Mouse (Mus musculus) heart, embryonic 10.5 days (tissue): ENCODE measurements around the gene Ntrk2. TPM values are rescaled to one million over a fixed set of nuclear protein-coding genes. Genes with fewer than 3 reads are reported as not detected.

ENCODE experiments used
- DNase-seq: peaks from one replicate; pipeline ENCODE4 v3.0.0-alpha.2; 2017; ENCODE audit warnings: low spot score
- H3K27ac ChIP-seq: fragments of 300-500 bp; sonication (generic); 2 replicates; pipeline ENCODE4 v1.5.1; 2016; ENCODE audit warnings: mild to moderate bottlenecking
- H3K27me3 ChIP-seq: fragments of 300-500 bp; sonication (generic); 2 replicates; pipeline ENCODE4 v1.6.1; 2016; ENCODE audit warnings: mild to moderate bottlenecking; ENCODE audit not compliant: poor library complexity, insufficient read depth, severe bottlenecking
- H3K36me3 ChIP-seq: fragments of 300-500 bp; sonication (generic); 2 replicates; pipeline ENCODE4 v1.6.1; 2016; ENCODE audit warnings: mild to moderate bottlenecking, moderate library complexity
- H3K4me1 ChIP-seq: fragments of 300-500 bp; sonication (generic); 2 replicates; pipeline ENCODE4 v1.6.1; 2016; ENCODE audit warnings: mild to moderate bottlenecking
- H3K4me3 ChIP-seq: fragments of 300-500 bp; sonication (generic); 2 replicates; pipeline ENCODE4 v1.5.1; 2016; ENCODE audit warnings: mild to moderate bottlenecking, moderate library complexity
- H3K9me3 ChIP-seq: fragments of 300-500 bp; sonication (generic); 2 replicates; pipeline ENCODE4 v1.6.1; 2016; ENCODE audit warnings: mild to moderate bottlenecking, moderate library complexity
- WGBS: fragments of 180-500 bp; shearing (Covaris S2); methylation state at CpG from one replicate; pipeline ENCODE4 v1.1.7; 2016; 5-methylcytosine and 5-hydroxymethylcytosine counted together
- polyA plus RNA-seq: library from polyadenylated mRNA; unstranded; fragments of >200 nt; fragmentation: Nextera tagmentation; extraction: Ambion mirVana; gene quantifications from 2 replicates; pipeline ENCODE4 v1.2.1, GENCODE M21; 2016

Ntrk2 gene
- polyA plus RNA-seq, 1 experiment from 2014 or later = 5.6 TPM

GRCm38 (mm10) chr13:59145677-59146555, 339.5 kb downstream of the Ntrk2 start:
- WGBS = 59% methylated on average over 21 of the region's 21 CpGs

GRCm38 (mm10) chr13:59146616-59147015, 340.2 kb downstream of the Ntrk2 start:
- DNase-seq = peak; percentile 68
- 87% methylated on average over 7 of the region's 7 CpGs for whole genome bisulfite sequencing
- H3K27ac ChIP-seq = no peak overlapping the region
- H3K9me3 ChIP-seq = no peaks in the 10 kb centered on the region
- H3K4me1 ChIP-seq = peaks cover 3% of the 10 kb centered on the region; the same call in 1 of the 2 replicates
- no peaks in the 10 kb centered on the region for H3K36me3 ChIP-seq
- H3K4me3 ChIP-seq = no peak overlapping the region
- H3K27me3 ChIP-seq = no peaks in the 10 kb centered on the region

More at GRCm38 (mm10) chr13:59145677-59146555, 339.5 kb downstream of the Ntrk2 start:
- H3K4me3 ChIP-seq = no peak overlapping the region
- H3K27ac ChIP-seq = no peak overlapping the region
- no peaks in the 10 kb centered on the region for H3K36me3 ChIP-seq
- DNase-seq = peak; percentile 78
- peaks cover 3% of the 10 kb centered on the region; the same call in 1 of the 2 replicates for H3K4me1 ChIP-seq
- no peaks in the 10 kb centered on the region for H3K9me3 ChIP-seq
- H3K27me3 ChIP-seq = no peaks in the 10 kb centered on the region

- no peak for DNase-seq
- 82% methylated on average over 4 of the region's 4 CpGs for WGBS
- no peak overlapping the region for H3K27ac ChIP-seq
These were observed 341.6 kb downstream of the Ntrk2 start for GRCm38 (mm10) chr13:59147976-59148375.

DNA sequence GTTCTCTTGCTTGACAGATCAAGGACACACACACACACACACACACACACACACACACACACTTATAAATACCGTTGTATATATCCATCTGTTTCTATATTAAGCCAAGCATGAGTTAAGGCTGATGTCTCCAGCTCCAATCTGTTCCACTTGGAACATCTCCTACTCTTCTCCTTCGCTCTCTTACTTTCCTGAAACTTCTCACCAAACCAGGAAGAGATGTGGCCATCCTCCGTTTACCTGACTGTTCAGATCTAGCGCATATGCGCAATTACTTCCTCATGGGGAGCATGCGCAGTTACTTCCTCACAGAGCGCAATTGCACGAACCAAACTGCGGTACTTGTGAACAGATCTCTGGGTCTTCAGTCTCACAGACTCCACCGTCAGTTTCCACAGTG, 342.4 kb downstream of the Ntrk2 start:
- Histone ChIP-seq H3K9me3 (no peaks in the 10 kb centered on the region), H3K27me3 (no peaks in the 10 kb centered on the region), H3K36me3 (no peaks in the 10 kb centered on the region), H3K4me1 (peaks cover 3% of the 10 kb centered on the region; the same call in 1 of the 2 replicates), H3K27ac (no peak overlapping the region), H3K4me3 (no peak overlapping the region)
- no peak for DNase-seq
- 80% methylated on average over 10 of the region's 10 CpGs for WGBS

More at GRCm38 (mm10) chr13:59147976-59148375, 341.6 kb downstream of the Ntrk2 start:
- H3K27me3 ChIP-seq = no peaks in the 10 kb centered on the region
- no peak overlapping the region for H3K4me3 ChIP-seq
- H3K9me3 ChIP-seq = no peaks in the 10 kb centered on the region
- H3K4me1 ChIP-seq = peaks cover 3% of the 10 kb centered on the region; the same call in 1 of the 2 replicates
- no peaks in the 10 kb centered on the region for H3K36me3 ChIP-seq

- H3K9me3 ChIP-seq = no peaks in the 10 kb centered on the region
- DNase-seq = no peak
- no peaks in the 10 kb centered on the region for H3K27me3 ChIP-seq
- H3K36me3 ChIP-seq = no peaks in the 10 kb centered on the region
- H3K27ac ChIP-seq = no peak overlapping the region
- WGBS = 74% methylated on average over 8 of the region's 8 CpGs
- no peak overlapping the region for H3K4me3 ChIP-seq
- H3K4me1 ChIP-seq = no peaks in the 10 kb centered on the region
These were observed 357.6 kb downstream of the Ntrk2 start for GRCm38 (mm10) chr13:59164015-59164414.

DNA sequence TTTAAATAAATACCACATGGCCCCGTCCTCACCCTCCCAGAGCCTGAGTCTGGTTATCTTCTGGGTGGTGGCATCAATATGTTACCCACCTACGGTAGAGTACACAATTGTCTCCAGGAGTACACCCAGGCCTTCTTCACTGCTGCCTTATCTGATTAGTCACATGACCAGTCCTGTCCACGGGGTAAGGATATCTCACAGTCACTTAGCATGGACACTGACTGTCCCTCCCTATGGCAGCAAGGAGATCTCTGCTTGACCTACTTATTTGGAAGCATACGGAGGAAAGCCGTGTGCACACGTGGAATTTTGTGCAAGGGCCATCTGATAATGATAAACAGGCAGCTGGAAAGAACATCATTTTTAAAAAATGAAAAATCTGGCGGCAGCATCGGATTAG, 367.5 kb downstream of the Ntrk2 start:
- Histone ChIP-seq H3K27ac (no peak overlapping the region), H3K4me3 (no peak overlapping the region), H3K27me3 (no peaks in the 10 kb centered on the region), H3K36me3 (no peaks in the 10 kb centered on the region), H3K4me1 (no peaks in the 10 kb centered on the region), H3K9me3 (no peaks in the 10 kb centered on the region)
- 74% methylated on average over 8 of the region's 8 CpGs for WGBS
- no peak for DNase-seq

GRCm38 (mm10) chr13:59176021-59176420, 369.7 kb downstream of the Ntrk2 start:
- H3K27me3 ChIP-seq = no peaks in the 10 kb centered on the region
- H3K4me3 ChIP-seq = no peak overlapping the region
- WGBS = 75% methylated on average over 3 of the region's 3 CpGs
- no peaks in the 10 kb centered on the region for H3K36me3 ChIP-seq
- H3K27ac ChIP-seq = no peak overlapping the region
- H3K4me1 ChIP-seq = no peaks in the 10 kb centered on the region
- H3K9me3 ChIP-seq = no peaks in the 10 kb centered on the region
- DNase-seq = no peak

DNA sequence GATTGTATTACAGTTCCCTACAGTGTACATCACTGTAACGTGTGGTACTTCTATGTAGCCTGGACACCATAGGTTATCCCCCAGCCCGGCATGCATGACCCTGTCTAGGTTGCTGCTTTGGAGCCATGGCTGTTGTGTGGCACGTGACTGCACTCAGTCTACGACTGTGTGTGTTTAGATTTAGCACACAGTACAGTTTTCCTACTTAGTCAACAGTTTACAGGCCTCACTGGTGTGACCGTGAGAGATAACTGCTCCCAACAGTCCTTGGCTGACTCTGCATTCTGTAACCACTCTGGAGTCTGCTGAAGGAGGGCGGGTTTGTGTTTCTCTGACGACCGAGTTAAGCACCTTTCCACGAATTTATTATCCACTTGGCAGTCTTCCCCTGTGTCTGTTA, 370.1 kb downstream of the Ntrk2 start:
- no peaks in the 10 kb centered on the region for H3K27me3 ChIP-seq
- 75% methylated on average over 9 of the region's 9 CpGs for WGBS
- H3K4me1 ChIP-seq = no peaks in the 10 kb centered on the region
- H3K27ac ChIP-seq = no peak overlapping the region
- no peaks in the 10 kb centered on the region for H3K9me3 ChIP-seq
- no peak for DNase-seq
- H3K36me3 ChIP-seq = no peaks in the 10 kb centered on the region
- no peak overlapping the region for H3K4me3 ChIP-seq

- no peak overlapping the region for H3K27ac ChIP-seq
- no peaks in the 10 kb centered on the region for H3K9me3 ChIP-seq
- DNase-seq = no peak
- H3K27me3 ChIP-seq = no peaks in the 10 kb centered on the region
- no peaks in the 10 kb centered on the region for H3K4me1 ChIP-seq
- H3K4me3 ChIP-seq = no peak overlapping the region
- WGBS = 82% methylated on average over 9 of the region's 9 CpGs
- H3K36me3 ChIP-seq = no peaks in the 10 kb centered on the region
These were observed 370.6 kb downstream of the Ntrk2 start for GRCm38 (mm10) chr13:59177003-59177402.

DNA sequence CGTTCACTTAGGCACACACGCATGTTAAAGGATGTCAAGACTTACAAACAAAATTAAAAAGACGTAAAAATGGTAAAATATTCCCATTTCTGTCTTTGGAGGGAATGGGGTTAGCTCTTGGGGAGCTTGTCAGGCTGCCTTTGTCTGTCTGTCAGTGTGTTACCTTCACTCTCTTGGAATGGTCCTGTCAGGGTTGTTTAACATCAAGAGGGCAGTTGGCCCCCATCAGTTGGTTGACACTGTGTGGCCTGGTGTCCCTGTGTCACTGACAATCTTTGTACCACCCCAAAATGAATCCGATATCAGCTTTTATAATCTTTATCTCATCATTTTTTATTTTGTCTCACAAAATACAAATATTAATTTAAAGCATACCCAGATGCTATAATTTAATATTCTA, 373.6 kb downstream of the Ntrk2 start:
- no peaks in the 10 kb centered on the region for H3K4me1 ChIP-seq
- 84% methylated on average over 4 of the region's 4 CpGs for WGBS
- no peaks in the 10 kb centered on the region for H3K9me3 ChIP-seq
- H3K27ac ChIP-seq = no peak overlapping the region
- no peaks in the 10 kb centered on the region for H3K36me3 ChIP-seq
- no peak for DNase-seq
- H3K27me3 ChIP-seq = no peaks in the 10 kb centered on the region
- no peak overlapping the region for H3K4me3 ChIP-seq

DNA sequence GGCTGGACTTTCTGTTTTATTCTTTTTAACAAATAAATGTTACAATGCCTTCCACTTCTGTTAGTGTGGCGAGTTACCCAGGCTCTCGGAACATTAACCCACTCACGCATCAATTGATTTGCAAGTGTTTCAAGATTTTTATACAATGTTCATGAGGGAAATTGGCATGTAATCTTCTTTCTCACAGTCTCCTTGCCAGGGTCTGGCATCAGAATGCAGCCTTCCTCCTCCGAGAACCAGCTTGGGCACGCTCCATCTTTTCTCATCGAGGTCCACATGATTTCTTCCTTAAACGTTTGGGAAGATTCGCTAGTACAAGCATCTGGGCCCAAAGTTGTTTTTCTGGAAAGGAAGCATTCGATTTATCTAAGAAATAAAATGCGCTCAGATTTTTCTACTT, 374.4 kb downstream of the Ntrk2 start:
- no peak for DNase-seq
- Histone ChIP-seq H3K27me3 (no peaks in the 10 kb centered on the region), H3K4me3 (no peak overlapping the region), H3K36me3 (no peaks in the 10 kb centered on the region), H3K27ac (no peak overlapping the region), H3K4me1 (no peaks in the 10 kb centered on the region), H3K9me3 (no peaks in the 10 kb centered on the region)
- WGBS = 88% methylated on average over 10 of the region's 10 CpGs

DNA sequence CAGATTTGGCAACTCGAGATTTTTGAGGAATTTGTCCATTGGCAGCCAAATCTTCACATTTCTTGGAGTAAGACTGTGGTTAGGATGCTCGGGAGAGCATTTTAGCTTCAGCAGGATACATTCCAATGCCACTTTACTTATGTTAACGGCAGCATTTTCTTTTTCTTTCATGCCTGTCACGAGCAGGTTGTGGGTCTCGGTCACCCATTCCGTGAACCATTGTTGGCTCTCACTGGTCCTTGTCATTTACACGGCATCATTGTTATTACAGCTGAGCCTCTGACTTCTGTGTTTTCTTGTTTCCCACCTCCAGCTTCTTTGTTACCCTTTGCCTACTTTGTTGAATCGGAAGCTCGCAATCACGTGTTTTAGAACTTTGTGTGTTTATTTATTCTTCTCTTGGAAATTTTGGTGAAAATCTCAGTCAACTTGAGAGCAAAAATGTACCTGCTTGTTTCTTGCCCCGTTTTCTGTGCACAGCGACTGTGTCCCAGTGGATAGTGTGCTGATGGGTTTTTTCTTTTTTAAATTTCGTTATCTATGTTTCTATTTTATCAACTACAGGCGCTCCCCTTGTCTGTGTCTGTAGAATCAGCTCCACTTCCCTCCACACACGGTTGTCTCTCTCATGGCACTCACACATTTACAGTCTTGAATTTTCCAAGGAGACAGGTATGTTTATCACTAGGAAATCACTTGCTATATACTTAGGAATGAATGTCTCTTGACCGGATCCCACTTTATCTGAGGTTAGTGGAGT, 375.0 kb downstream of the Ntrk2 start:
- no peaks in the 10 kb centered on the region for H3K36me3 ChIP-seq
- DNase-seq = no peak
- no peaks in the 10 kb centered on the region for H3K27me3 ChIP-seq

GRCm38 (mm10) chr13:59182630-59183029, 376.3 kb downstream of the Ntrk2 start:
- Histone ChIP-seq H3K27me3 (no peaks in the 10 kb centered on the region), H3K36me3 (no peaks in the 10 kb centered on the region), H3K4me3 (no peak overlapping the region), H3K4me1 (no peaks in the 10 kb centered on the region), H3K27ac (no peak overlapping the region), H3K9me3 (no peaks in the 10 kb centered on the region)
- no peak for DNase-seq
- 45% methylated on average over 5 of the region's 5 CpGs for WGBS

More for the DNA sequence above, 375.0 kb downstream of the Ntrk2 start:
- H3K9me3 ChIP-seq = no peaks in the 10 kb centered on the region
- 57% methylated on average over 16 of the region's 16 CpGs for WGBS
- H3K27ac ChIP-seq = no peak overlapping the region
- H3K4me3 ChIP-seq = no peak overlapping the region
- no peaks in the 10 kb centered on the region for H3K4me1 ChIP-seq
